Mouse (Mus musculus): ENCODE measurements around the gene Pmm1. TPM values are rescaled to one million over a fixed set of nuclear protein-coding genes. Genes with fewer than 3 reads are reported as not detected.
A peak's percentile ranks its signal among the peaks of the same experiment; 100 is the strongest.

Gene Pmm1
- total and polyA plus RNA-seq, 3 experiments = 70.6 to 114 (median 74.8) TPM

- DNase-seq = peak; percentile 34
These were observed 4.3 kb downstream of the Pmm1 start for GRCm38 (mm10) chr15:81956457-81956856.

GRCm38 (mm10) chr15:81955414-81955813, 5.3 kb downstream of the Pmm1 start:
- DNase-seq = no peak

GRCm38 (mm10) chr15:81954716-81955115, 6.0 kb downstream of the Pmm1 start:
- no peak for DNase-seq

GRCm38 (mm10) chr15:81954151-81954583, 6.6 kb downstream of the Pmm1 start:
- DNase-seq = no peak

- DNase-seq = no peak
These were observed 8.4 kb downstream of the Pmm1 start for GRCm38 (mm10) chr15:81952310-81952709.

GRCm38 (mm10) chr15:81951159-81951558, 9.6 kb downstream of the Pmm1 start:
- DNase-seq = no peak

- DNase-seq = no peak
These were observed 10.0 kb downstream of the Pmm1 start for GRCm38 (mm10) chr15:81950716-81951115.

- no peak for DNase-seq
These were observed 11.1 kb downstream of the Pmm1 start for GRCm38 (mm10) chr15:81949476-81950131.

- no peak for DNase-seq
These were observed 11.7 kb downstream of the Pmm1 start for GRCm38 (mm10) chr15:81949076-81949475.

GRCm38 (mm10) chr15:81943176-81943749, 17.5 kb downstream of the Pmm1 start:
- no peak for DNase-seq

- no peak for DNase-seq
These were observed 19.7 kb downstream of the Pmm1 start for GRCm38 (mm10) chr15:81941010-81941409.

GRCm38 (mm10) chr15:81940219-81940618, 20.5 kb downstream of the Pmm1 start:
- DNase-seq = no peak

- no peak for DNase-seq
These were observed 21.0 kb downstream of the Pmm1 start for GRCm38 (mm10) chr15:81939774-81940173.

- peak; percentile 74 for DNase-seq
These were observed 21.5 kb downstream of the Pmm1 start for GRCm38 (mm10) chr15:81939157-81939715.

- DNase-seq = peak; percentile 72
These were observed 22.5 kb downstream of the Pmm1 start for GRCm38 (mm10) chr15:81938246-81938645.

- DNase-seq = peak; percentile 53
These were observed 23.4 kb downstream of the Pmm1 start for GRCm38 (mm10) chr15:81937098-81937972.

- DNase-seq = peak; percentile 67
These were observed 24.1 kb downstream of the Pmm1 start, which contains the start of gene Csdc2 for GRCm38 (mm10) chr15:81936679-81937078. TSS of gene Csdc2 (plus strand) at chr15:81936759.

GRCm38 (mm10) chr15:81935869-81936637, 24.7 kb downstream of the Pmm1 start:
- no peak for DNase-seq

- DNase-seq = no peak
These were observed 26.7 kb downstream of the Pmm1 start for GRCm38 (mm10) chr15:81933986-81934385.

- DNase-seq = no peak
These were observed 27.7 kb downstream of the Pmm1 start for GRCm38 (mm10) chr15:81932951-81933470.

- peak; percentile 64 for DNase-seq
These were observed 32.5 kb downstream of the Pmm1 start for GRCm38 (mm10) chr15:81928277-81928676.

Measured in adrenal gland, adult 2 months (tissue).